Mouse (Mus musculus) left cerebral cortex, postnatal 36 days (tissue): ENCODE measurements around the gene Ankrd34a. TPM values are rescaled to one million over a fixed set of nuclear protein-coding genes. Genes with fewer than 3 reads are reported as not detected.

Experiments used
- DNase-seq, 2 experiments: peaks; one replicate each; pipeline ENCODE4 v3.0.0; 2021 to 2022; ENCODE audit warnings: low spot score in 2 of 2, mixed read lengths in 1 of 2
- intact Hi-C: fragments of 180-260 bp; cut with DNase I; formaldehyde crosslinking; loops from one replicate; pipeline ENCODE4 v1.15.1; 2025
- total RNA-seq, 2 experiments: library from RNA; stranded (reverse); gene quantifications; 2 replicates each; pipeline ENCODE4 v1.2.3; 2021

Gene Ankrd34a
- 10 to 100 TPM; 68.9 to 75.7 TPM for total RNA-seq

DNA sequence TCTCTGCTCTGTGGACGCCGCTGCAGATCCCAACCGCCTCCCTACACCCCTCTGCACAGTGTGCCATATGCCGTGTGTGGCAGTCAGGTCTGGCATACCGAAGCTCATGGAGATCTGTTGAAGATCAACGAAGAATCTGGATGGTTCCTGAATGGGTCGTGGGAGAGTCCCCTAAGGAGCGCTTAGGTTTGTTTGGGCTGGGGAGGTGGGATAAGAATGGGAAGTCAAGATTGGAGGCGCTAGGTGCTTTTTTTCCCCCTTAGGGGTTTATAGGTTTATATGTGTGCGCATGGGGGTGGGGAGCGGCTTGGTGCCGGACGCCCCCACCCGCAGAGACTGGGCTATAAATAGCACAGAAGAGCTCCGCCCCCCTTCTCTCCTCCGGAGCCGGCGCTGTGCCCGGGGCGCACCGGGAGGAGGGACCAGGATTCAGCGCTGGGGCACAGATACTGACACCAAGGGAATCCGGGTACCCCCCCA lies at the start of gene Ankrd34a:
Gene Ankrd34a (plus strand): TSS at position 409 of the 480 bp plus-strand sequence.
- intact Hi-C loops = loop anchor here (2.0 to 5.0 kb wide), 3 partner anchors 19 to 334 kb away; partner anchors contain the start of genes Gm16253 and Hist2h4
- DNase-seq = peak; percentile 84 to 87

DNA sequence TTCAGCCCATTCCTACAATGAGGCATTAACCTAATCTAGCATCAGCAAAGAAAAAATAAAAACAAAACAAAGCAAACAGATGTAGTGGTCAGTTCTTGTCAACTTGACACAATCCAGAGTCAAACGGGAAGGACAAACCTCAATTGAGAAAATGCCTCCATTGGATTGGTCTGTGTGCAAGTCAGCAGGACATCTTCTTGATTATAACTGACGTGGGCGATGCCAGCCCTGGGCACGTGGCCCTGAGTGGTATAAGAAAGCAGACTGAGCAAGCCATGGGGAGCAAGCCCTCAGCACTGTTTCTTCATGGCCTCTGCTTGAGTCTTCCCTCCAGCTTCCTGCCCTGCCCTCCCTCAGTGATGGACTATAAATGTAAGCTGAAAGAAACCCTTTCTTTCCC lies 49.6 kb upstream of the Ankrd34a start:
- intact Hi-C loops = loop anchor here (10.0 kb wide), 1 partner anchor 158 kb away; the partner anchor contains the start of gene Nudt17

DNA sequence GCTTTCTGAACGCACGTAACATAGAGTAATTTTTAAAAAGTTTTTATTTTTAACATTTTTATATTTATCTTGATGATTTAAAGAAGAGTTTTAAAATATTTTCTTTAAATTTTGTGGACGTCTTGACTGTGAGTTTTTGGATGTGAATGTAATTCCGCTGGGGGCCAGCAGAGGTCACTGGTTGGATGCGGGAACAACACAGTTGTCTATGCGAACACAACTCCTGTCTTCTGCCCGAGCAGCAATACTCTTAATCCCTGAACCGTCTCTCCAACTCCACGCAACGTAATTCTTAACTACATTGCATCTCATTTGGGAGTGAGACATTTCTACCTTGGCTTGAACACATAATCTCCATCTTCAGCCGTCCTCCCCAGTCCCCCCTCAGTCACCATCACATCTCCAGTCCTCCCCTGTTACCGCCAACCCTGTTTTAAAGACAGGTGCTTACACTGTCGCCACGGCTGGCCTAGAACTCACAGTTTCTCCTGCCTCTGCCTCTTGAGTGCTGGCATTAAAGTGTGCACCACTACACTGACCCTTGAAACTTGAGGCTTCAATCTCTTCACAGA lies 49.0 kb upstream of the Ankrd34a start:
- DNase-seq = peak; percentile 59 to 78
- intact Hi-C loops = loop anchor here (10.0 kb wide), 1 partner anchor 157 kb away; the partner anchor contains the start of gene Nudt17

More for the DNA sequence above, 49.6 kb upstream of the Ankrd34a start:
- no peak for DNase-seq

DNA sequence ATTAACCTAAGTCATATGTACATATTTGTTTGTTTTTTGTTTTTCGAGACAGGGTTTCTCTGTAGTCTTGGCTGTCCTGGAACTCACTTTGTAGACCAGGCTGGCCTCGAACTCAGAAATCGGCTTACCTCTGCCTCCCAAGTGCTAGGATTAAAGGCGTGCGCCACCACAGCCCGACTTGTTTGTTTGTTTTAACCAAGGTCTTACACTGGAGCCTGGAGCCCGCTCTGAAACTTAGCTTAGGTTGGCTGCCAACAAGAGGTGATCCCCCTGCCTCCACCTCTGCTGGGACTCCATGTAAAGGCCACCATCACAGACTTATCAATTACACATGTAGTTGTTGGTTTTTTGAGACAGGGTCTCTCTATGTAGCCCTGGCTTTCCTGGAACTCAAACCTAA lies 47.6 kb upstream of the Ankrd34a start:
- intact Hi-C loops = loop anchor here (10.0 kb wide), 1 partner anchor 156 kb away; the partner anchor contains the start of gene Nudt17
- DNase-seq = no peak

DNA sequence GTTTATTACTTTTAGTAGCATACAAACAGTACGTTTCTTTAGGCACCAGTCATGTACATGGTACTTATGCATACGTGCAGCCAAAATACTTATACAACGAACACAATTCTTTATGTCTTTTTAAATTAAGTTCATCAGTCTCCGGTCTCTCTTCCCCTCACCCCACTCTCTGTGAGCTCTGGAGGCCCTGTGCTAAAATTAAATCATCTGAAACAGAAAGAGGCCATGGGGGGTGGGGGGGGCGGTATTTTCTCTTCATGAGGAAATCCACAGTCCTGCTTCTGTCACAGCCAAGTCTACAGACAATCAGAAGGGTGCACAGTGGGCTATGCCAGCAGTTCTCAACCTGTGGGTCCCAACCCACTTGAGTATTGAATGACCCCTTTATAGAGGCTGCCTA lies 47.1 kb upstream of the Ankrd34a start:
- DNase-seq = no peak
- intact Hi-C loops = loop anchor here (10.0 kb wide), 1 partner anchor 155 kb away; the partner anchor contains the start of gene Nudt17

DNA sequence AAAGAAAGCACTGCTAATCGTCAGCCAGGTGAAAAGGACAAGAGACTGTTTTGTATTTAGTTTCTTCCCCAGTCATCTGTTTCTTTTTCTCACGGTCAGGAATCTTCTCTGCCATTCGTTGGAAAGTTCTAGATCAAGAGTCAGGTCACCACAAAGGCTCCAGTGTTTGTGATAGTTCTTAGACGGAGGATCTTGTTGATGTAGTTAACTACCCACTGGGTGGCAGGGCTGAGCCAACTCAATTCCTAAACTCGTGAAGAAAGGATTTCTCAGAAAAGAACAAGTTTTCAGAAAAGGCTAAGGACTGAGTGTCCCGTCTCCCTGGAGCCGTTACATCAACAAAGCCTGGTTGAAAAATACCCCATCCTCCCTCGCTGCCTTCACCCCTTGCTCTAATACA lies 45.2 kb upstream of the Ankrd34a start:
- DNase-seq = no peak
- intact Hi-C loops = loop anchor here (1.0 to 2.0 kb wide), 2 partner anchors 29 to 84 kb away; partner anchors contain the start of genes Gm42957 and Pex11b

DNA sequence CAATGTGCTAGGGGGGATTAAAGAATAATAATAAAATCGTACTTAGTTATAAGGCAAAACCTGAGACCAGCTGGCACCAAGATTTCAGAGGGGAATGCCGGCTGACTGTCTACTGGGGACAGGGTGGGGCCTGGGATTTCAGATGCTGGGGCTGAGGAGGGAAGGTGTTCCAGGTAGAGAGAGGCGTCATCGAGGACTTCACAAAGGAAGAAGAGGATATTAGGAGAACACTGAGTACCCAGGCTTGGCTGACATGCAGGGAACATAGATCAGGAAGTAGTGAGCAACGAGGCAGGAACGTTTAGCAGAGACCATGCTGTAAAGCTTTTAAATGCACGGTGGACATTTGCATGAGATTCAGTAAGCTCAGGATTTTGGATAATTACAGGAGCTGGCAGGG lies 44.5 kb upstream of the Ankrd34a start:
- no peak for DNase-seq
- intact Hi-C loops = loop anchor here (1.0 to 2.0 kb wide), 2 partner anchors 28 to 83 kb away; partner anchors contain the start of genes Gm42957 and Pex11b

DNA sequence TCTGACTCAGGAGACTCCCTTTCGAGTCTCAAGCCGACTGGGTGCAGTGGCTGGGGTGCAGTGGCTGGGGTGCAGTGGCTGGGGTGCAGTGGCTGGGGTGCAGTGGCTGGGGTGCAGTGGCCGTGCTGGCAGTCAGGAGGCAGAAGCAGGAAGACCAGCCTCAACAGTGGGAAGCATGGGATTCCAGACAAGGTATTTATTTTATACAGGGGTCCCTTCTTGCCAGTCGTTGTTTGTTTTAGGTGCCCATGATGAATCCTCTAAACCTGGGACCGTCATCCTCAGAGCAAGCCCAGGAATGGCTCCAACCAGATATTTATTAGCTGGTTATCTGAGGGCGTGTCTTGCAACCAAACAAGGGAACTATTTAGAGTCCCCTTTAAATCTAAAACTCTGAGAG lies 42.8 kb upstream of the Ankrd34a start:
- DNase-seq = no peak
- intact Hi-C loops = no loop called here

DNA sequence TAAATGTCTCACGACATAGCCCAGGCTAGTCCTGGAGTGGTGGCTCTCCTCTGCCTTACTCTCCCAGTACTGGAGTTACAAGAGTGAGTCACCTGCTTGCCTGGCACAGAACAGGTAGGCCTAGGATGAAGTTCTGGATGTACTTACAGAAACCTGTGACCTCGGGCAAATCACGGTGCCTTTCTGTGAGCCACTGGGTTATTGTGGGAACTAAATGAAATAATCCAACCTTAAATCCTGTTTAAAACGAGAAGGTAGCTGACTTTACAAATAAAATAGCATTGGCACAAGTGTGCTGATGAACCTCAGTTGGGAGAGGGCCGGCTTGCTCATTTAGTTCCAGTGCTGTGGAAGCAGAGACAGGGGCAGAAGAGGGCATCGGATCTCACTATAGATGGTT lies 42.2 kb upstream of the Ankrd34a start:
- intact Hi-C loops = no loop called here
- DNase-seq = no peak

DNA sequence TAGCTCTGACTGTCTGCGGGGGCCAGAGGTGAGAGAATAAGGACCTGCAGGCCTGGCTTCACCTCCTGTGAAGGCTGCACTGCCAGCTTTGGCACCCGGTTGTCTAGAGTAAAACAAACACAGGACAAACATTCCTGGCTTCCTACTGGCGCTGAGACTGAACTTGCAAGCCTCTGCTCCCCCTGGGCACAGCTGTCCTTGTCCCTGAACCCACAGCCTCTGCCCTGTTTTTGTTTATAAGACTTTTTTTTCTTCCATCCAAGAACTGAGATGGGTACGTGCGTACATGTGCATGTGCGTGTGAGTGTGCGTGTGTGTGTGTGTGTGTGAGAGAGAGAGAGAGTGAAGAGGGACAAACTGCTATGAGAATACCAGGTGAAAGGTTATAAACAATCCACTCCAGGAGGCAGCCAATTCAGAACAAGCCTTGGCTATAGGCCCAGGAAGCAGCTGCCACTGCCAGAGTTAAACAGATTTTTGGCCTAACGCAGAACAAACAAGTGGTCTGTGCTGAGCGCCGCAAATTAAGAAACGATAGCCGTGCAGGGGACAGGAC lies 41.3 kb upstream of the Ankrd34a start:
- intact Hi-C loops = no loop called here
- no peak for DNase-seq

DNA sequence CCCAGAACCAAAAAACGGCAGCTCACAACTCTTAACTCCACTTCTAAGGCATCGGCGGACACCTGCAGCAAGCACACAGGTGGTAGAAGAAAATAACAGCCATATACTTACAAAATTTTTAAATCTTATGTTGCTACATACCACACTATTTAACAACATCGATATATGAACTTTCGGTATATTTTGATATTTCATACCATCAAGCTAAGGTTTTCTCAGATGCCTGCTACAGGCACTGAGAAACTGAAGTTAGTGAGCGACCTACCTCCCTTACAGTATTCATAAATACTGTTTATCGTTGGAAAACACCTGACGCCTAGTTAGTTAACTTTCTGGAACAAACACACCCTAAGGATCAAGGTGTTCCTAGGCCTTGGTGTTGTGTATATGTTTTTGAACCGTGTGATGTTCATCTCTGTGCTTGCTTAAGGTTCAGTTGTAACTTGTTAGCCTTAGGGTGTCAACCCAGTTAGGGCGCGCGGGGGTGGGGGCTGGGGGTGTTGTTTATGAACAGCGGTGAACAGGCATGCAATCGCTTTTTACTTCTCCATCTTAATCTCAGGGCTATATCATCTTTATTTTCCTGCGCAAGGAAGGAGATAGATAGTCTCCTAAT lies 40.3 kb upstream of the Ankrd34a start:
- DNase-seq = no peak
- intact Hi-C loops = no loop called here

DNA sequence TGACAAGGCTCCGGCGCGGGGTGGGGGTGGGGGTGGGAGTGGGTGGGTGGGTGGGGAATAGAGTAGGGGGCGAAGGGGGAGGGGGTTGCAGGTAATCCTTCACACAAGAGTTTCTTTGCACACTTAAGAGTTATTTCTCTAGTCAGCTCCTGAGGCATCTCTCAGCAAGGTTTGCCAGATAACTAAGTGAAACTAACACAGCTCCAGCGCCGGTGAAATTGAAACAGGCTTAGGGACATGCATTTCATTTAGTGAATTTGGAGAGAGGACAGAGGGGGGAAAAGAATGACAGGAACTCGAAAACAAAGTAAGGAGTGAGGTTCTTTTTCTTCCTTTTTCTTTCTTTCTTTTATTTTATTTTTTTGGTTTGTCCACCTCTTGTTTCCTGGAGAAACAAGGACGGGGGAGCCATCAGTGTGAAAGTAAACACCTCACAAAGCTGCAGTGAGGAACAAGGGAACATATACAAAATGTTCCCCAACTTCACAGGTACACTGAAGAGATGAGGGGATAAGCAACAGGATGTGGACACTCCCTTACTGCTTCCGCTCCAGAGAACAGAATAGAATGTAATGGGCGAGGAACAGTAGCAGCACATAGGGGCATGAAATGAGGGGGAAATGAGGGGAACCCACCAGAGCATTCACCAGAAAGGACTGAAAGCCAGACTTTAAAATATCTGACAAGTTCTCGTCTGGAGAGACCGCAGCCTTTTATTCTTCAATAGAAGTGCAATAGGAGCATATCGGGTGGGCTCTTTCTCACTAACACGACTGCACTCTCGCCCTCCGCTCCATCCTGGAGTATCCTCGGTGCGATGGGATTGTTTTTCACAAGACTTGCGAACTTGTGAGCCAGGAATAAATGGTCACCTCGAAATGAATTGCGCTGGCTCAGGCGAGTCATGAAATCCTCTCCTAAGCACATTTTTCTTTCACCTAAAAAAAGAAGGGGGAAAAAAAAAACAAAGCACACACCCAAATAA lies 39.5 kb upstream of the Ankrd34a start:
- DNase-seq = no peak
- intact Hi-C loops = no loop called here

DNA sequence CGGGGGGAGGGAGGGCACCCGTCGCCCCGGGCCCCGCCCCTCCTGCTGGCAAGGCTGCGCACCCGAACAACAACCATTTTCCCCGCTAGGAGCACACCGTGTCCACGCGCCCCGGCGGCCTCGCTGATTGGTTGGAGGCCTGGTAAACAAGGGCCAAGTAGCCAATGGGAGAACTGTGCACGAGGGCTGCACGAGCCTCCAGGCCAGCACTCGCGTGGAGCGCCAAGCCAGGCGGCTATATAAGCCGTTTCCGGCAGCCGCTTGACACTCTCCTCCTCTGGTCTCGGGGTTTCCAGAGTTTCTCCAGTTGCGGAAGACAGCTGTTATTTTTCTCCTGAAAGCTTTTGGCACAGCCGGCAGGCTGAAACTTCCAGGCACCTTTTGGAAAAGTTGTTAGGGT lies 38.7 kb upstream of the Ankrd34a start, which contains the start of gene Txnip:
Gene Txnip (plus strand): TSS at position 264 of the 400 bp plus-strand sequence.
- DNase-seq = peak; percentile 95 to 96
- intact Hi-C loops = no loop called here

DNA sequence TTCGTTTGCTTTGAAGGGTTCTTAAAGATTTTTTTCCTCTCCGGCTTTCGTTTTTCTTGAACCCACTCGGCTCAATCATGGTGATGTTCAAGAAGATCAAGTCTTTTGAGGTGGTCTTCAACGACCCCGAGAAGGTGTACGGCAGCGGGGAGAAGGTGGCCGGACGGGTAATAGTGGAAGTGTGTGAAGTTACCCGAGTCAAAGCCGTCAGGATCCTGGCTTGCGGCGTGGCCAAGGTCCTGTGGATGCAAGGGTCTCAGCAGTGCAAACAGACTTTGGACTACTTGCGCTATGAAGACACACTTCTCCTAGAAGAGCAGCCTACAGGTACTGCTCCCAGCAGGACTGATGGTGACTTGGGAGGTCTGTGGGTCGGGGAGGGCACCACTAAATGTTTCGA lies 38.3 kb upstream of the Ankrd34a start:
- intact Hi-C loops = no loop called here
- no peak for DNase-seq

DNA sequence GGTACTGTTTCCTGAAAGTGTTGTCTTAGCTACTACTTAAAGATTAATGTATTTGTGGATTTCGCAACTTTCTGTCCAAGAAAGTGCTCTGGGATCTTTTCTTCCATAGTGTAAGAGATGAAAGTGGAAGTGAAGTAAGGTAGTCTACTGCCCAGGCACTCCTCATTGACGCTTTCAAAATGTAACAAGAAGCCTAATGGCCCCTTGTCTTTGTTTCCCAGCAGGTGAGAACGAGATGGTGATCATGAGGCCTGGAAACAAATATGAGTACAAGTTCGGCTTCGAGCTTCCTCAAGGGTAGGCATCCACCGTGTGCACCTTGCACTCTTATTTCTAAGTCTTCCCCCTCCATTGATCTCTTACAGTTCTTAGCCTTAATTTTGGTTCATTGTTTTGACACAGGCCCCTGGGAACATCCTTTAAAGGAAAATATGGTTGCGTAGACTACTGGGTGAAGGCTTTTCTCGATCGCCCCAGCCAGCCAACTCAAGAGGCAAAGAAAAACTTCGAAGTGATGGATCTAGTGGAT lies 37.7 kb upstream of the Ankrd34a start:
- intact Hi-C loops = no loop called here
- no peak for DNase-seq

DNA sequence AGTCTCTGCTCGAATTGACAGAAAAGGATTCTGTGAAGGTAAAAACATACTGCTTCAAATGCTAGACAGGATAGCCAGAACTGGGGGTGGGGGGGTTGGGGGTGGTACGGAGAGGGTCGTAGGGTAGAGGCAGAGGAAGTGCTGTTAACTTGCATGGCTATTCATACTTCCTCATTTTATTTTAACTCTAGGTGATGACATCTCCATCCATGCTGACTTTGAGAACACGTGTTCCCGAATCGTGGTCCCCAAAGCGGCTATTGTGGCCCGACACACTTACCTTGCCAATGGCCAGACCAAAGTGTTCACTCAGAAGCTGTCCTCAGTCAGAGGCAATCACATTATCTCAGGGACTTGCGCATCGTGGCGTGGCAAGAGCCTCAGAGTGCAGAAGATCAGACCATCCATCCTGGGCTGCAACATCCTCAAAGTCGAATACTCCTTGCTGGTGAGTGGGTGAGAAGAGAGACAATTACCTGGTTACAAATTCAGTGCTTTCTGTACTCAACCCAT lies 37.0 kb upstream of the Ankrd34a start:
- intact Hi-C loops = no loop called here
- no peak for DNase-seq

DNA sequence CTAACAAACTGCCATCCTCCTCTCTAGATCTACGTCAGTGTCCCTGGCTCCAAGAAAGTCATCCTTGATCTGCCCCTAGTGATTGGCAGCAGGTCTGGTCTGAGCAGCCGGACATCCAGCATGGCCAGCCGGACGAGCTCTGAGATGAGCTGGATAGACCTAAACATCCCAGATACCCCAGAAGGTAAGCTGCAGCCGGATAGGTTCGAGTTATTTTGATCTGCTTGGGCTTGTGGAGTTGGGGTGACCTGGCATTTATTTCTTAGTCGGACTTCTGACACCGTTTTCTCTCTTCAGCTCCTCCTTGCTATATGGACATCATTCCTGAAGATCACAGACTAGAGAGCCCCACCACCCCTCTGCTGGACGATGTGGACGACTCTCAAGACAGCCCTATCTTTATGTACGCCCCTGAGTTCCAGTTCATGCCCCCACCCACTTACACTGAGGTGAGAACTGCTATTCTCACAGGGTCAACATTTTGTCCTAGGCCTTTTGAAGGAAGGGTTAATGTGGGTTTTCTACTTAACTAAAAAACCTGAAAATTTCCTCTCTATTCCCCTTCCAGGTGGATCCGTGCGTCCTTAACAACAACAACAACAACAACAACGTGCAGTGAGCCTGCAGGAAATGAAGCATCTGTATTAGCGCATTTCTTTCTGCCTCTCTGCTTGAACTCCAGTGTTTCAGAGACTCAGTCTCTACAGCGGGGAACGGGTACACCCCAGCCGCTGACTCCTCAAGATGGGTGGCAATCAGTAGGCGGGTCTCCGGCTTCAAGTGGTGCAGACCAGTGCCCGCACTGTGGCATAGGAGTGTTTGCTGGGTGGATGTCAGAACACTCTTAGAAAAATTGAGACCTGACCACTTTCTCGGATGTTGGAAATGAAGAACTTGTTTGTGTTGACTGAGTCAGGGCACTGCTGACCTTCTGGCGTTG lies 36.3 kb upstream of the Ankrd34a start:
- intact Hi-C loops = no loop called here
- no peak for DNase-seq
